Mouse (Mus musculus): ENCODE results near the gene Mgat4b. TPM values are rescaled to one million over a fixed set of nuclear protein-coding genes. Genes with fewer than 3 reads are reported as not detected.
A peak's percentile ranks its signal among the peaks of the same experiment; 100 is the strongest.

Mgat4b gene
- total RNA-seq, 1 experiment: 22.6 TPM

GRCm38 (mm10) chr11:50225611-50226378 is 15.1 kb downstream of the Mgat4b start:
- in situ Hi-C loops (cut with MboI; ENCODE audit: low sequenced_read_pairs in 2 of 2, unreplicated experiment in 2 of 2): no loop called here
- no peak overlapping the region for H3K27ac ChIP-seq (ENCODE audit: insufficient read depth, low read depth, low read length, poor library complexity, severe bottlenecking)

GRCm38 (mm10) chr11:50226406-50226805 is 15.7 kb downstream of the Mgat4b start:
- Histone ChIP-seq H3K27ac (ENCODE audit: insufficient read depth, low read depth, low read length, poor library complexity, severe bottlenecking) (no peak overlapping the region), H3K9me3 (ENCODE audit: control insufficient read depth, insufficient read depth, low read depth, low read length) (no peaks in the 10 kb centered on the region), H3K9ac (ENCODE audit: insufficient read depth, low read depth, low read length, poor library complexity, severe bottlenecking) (peak overlapping the region; percentile 15; the same call in 1 of the 2 replicates), H3K4me3 (ENCODE audit: insufficient read depth in 1 of 2, low read depth in 1 of 2, low read length in 2 of 2, poor library complexity in 1 of 2, severe bottlenecking in 1 of 2) (peak overlapping the region; percentile 78 to 89; a peak in 3 of 4 replicates), H3K4me1 (ENCODE audit: control insufficient read depth in 2 of 2, insufficient read depth in 2 of 2, low read length in 2 of 2, poor library complexity in 1 of 2) (peaks cover 0 to 20% of the 10 kb centered on the region in 2 experiments; a peak in 2 of 4 replicates), H3K36me3 (ENCODE audit: control insufficient read depth, insufficient read depth, low read length, poor library complexity, severe bottlenecking) (no peaks in the 10 kb centered on the region)
- no peak for DNase-seq (ENCODE audit: low read depth, low spot score)
- in situ Hi-C loops (cut with MboI; ENCODE audit: low sequenced_read_pairs in 2 of 2, unreplicated experiment in 2 of 2): no loop called here
- no peak for TF ChIP-seq MAFK (IDR thresholded peaks at IDR 0.05; ENCODE audit: insufficient read depth, low read depth, low read length)
- TF ChIP-seq ZNF384 (IDR thresholded peaks at IDR 0.05; ENCODE audit: low read depth, low read length): no peak
- no peak for TF ChIP-seq ZC3H11A (IDR thresholded peaks at IDR 0.05; ENCODE audit: borderline replicate concordance, low read depth, low read length)
- TF ChIP-seq HCFC1 (IDR thresholded peaks at IDR 0.05; ENCODE audit: borderline replicate concordance, insufficient read depth, low read length): no peak
- no peak for TF ChIP-seq CHD2 (IDR thresholded peaks at IDR 0.05; ENCODE audit: low read depth, low read length)

More at GRCm38 (mm10) chr11:50225611-50226378, 15.1 kb downstream of the Mgat4b start:
- Histone ChIP-seq H3K9ac (ENCODE audit: insufficient read depth, low read depth, low read length, poor library complexity, severe bottlenecking) (peak overlapping the region; percentile 83), H3K4me3 (ENCODE audit: insufficient read depth in 1 of 2, low read depth in 1 of 2, low read length in 2 of 2, poor library complexity in 1 of 2, severe bottlenecking in 1 of 2) (peak overlapping the region; percentile 78 to 89), H3K4me1 (ENCODE audit: control insufficient read depth in 2 of 2, insufficient read depth in 2 of 2, low read length in 2 of 2, poor library complexity in 1 of 2) (peaks cover 0 to 17% of the 10 kb centered on the region in 2 experiments; a peak in 2 of 4 replicates), H3K9me3 (ENCODE audit: control insufficient read depth, insufficient read depth, low read depth, low read length) (no peaks in the 10 kb centered on the region), H3K36me3 (ENCODE audit: control insufficient read depth, insufficient read depth, low read length, poor library complexity, severe bottlenecking) (no peaks in the 10 kb centered on the region)
- DNase-seq (ENCODE audit: low read depth, low spot score): no peak
- TF ChIP-seq ZC3H11A (IDR thresholded peaks at IDR 0.05; ENCODE audit: borderline replicate concordance, low read depth, low read length) (no peak), MAFK (IDR thresholded peaks at IDR 0.05; ENCODE audit: insufficient read depth, low read depth, low read length) (no peak), ZNF384 (IDR thresholded peaks at IDR 0.05; ENCODE audit: low read depth, low read length) (no peak), CHD2 (IDR thresholded peaks at IDR 0.05; ENCODE audit: low read depth, low read length) (no peak), HCFC1 (IDR thresholded peaks at IDR 0.05; ENCODE audit: borderline replicate concordance, insufficient read depth, low read length) (no peak)

GRCm38 (mm10) chr11:50227226-50227625 is 16.5 kb downstream of the Mgat4b start:
- no peaks in the 10 kb centered on the region for H3K9me3 ChIP-seq (ENCODE audit: control insufficient read depth, insufficient read depth, low read depth, low read length)
- in situ Hi-C loops (cut with MboI; ENCODE audit: low sequenced_read_pairs in 2 of 2, unreplicated experiment in 2 of 2): no loop called here
- H3K4me1 ChIP-seq (ENCODE audit: control insufficient read depth in 2 of 2, insufficient read depth in 2 of 2, low read length in 2 of 2, poor library complexity in 1 of 2): peaks cover 0 to 22% of the 10 kb centered on the region in 2 experiments; a peak in 2 of 4 replicates
- H3K4me3 ChIP-seq (ENCODE audit: insufficient read depth in 1 of 2, low read depth in 1 of 2, low read length in 2 of 2, poor library complexity in 1 of 2, severe bottlenecking in 1 of 2): no peak overlapping the region
- H3K27ac ChIP-seq (ENCODE audit: insufficient read depth, low read depth, low read length, poor library complexity, severe bottlenecking): no peak overlapping the region
- peaks cover 3% of the 10 kb centered on the region; the same call in 1 of the 2 replicates for H3K36me3 ChIP-seq (ENCODE audit: control insufficient read depth, insufficient read depth, low read length, poor library complexity, severe bottlenecking)
- no peak for DNase-seq (ENCODE audit: low read depth, low spot score)
- H3K9ac ChIP-seq (ENCODE audit: insufficient read depth, low read depth, low read length, poor library complexity, severe bottlenecking): no peak overlapping the region
- TF ChIP-seq ZC3H11A (IDR thresholded peaks at IDR 0.05; ENCODE audit: borderline replicate concordance, low read depth, low read length): no peak
- no peak for TF ChIP-seq CHD2 (IDR thresholded peaks at IDR 0.05; ENCODE audit: low read depth, low read length)
- no peak for TF ChIP-seq HCFC1 (IDR thresholded peaks at IDR 0.05; ENCODE audit: borderline replicate concordance, insufficient read depth, low read length)
- no peak for TF ChIP-seq ZNF384 (IDR thresholded peaks at IDR 0.05; ENCODE audit: low read depth, low read length)
- no peak for TF ChIP-seq MAFK (IDR thresholded peaks at IDR 0.05; ENCODE audit: insufficient read depth, low read depth, low read length)

- H3K9ac ChIP-seq (ENCODE audit: insufficient read depth, low read depth, low read length, poor library complexity, severe bottlenecking): no peak overlapping the region
- H3K4me1 ChIP-seq (ENCODE audit: control insufficient read depth in 2 of 2, insufficient read depth in 2 of 2, low read length in 2 of 2, poor library complexity in 1 of 2): peaks cover 0 to 22% of the 10 kb centered on the region in 2 experiments; a peak in 2 of 4 replicates
- H3K4me3 ChIP-seq (ENCODE audit: insufficient read depth in 1 of 2, low read depth in 1 of 2, low read length in 2 of 2, poor library complexity in 1 of 2, severe bottlenecking in 1 of 2): no peak overlapping the region
- no peak overlapping the region for H3K27ac ChIP-seq (ENCODE audit: insufficient read depth, low read depth, low read length, poor library complexity, severe bottlenecking)
- H3K36me3 ChIP-seq (ENCODE audit: control insufficient read depth, insufficient read depth, low read length, poor library complexity, severe bottlenecking): peaks cover 8% of the 10 kb centered on the region; the same call in 1 of the 2 replicates
- TF ChIP-seq HCFC1 (IDR thresholded peaks at IDR 0.05; ENCODE audit: borderline replicate concordance, insufficient read depth, low read length) (no peak), ZC3H11A (IDR thresholded peaks at IDR 0.05; ENCODE audit: borderline replicate concordance, low read depth, low read length) (no peak), MAFK (IDR thresholded peaks at IDR 0.05; ENCODE audit: insufficient read depth, low read depth, low read length) (no peak), ZNF384 (IDR thresholded peaks at IDR 0.05; ENCODE audit: low read depth, low read length) (no peak), CHD2 (IDR thresholded peaks at IDR 0.05; ENCODE audit: low read depth, low read length) (no peak)
- in situ Hi-C loops (cut with MboI; ENCODE audit: low sequenced_read_pairs in 2 of 2, unreplicated experiment in 2 of 2): no loop called here
- DNase-seq (ENCODE audit: low read depth, low spot score): no peak
- no peaks in the 10 kb centered on the region for H3K9me3 ChIP-seq (ENCODE audit: control insufficient read depth, insufficient read depth, low read depth, low read length)
Observed at GRCm38 (mm10) chr11:50227736-50228135, 17.0 kb downstream of the Mgat4b start.
